Mouse (Mus musculus) C2C12 (cell line): Measurements from ENCODE around the gene Grm7. TPM values are rescaled to one million over a fixed set of nuclear protein-coding genes. Genes with fewer than 3 reads are reported as not detected.

ENCODE experiments used
- H3K27me3 ChIP-seq: one replicate; pipeline ENCODE4 v1.6.1; 2011; ENCODE audit not compliant: control insufficient read depth, insufficient read depth, insufficient read length
- H3K36me3 ChIP-seq: one replicate; pipeline ENCODE4 v1.6.1; 2011; ENCODE audit not compliant: control insufficient read depth, insufficient read depth
- H3K4me3 ChIP-seq: one replicate; pipeline ENCODE4 v1.5.1; 2011; ENCODE audit warnings: mild to moderate bottlenecking, control low read depth; ENCODE audit not compliant: poor library complexity, insufficient read depth, severe bottlenecking
- H3K79me2 ChIP-seq: one replicate; pipeline ENCODE4 v1.6.1; 2011; ENCODE audit not compliant: control insufficient read depth, insufficient read depth
- H3K79me3 ChIP-seq: one replicate; pipeline ENCODE4 v1.6.1; 2011; ENCODE audit warnings: low read depth, control low read depth
- H3ac ChIP-seq: one replicate; pipeline ENCODE3; 2011; ENCODE audit warnings: low read depth; ENCODE audit not compliant: control insufficient read depth, insufficient read length
- CEBPB ChIP-seq: IDR thresholded peaks from one replicate; pipeline ENCODE4 v1.6.1; 2011; ENCODE audit warnings: low read depth, mild to moderate bottlenecking, control low read depth, moderate library complexity
- CTCF ChIP-seq: IDR thresholded peaks from one replicate; pipeline ENCODE4 v1.5.1; 2011; ENCODE audit not compliant: control insufficient read depth, insufficient read depth, insufficient read length
- FOSL1 ChIP-seq: IDR thresholded peaks from one replicate; pipeline ENCODE4 v1.8.0; 2011; ENCODE audit warnings: mild to moderate bottlenecking, low read length; ENCODE audit not compliant: poor library complexity, insufficient read depth, severe bottlenecking
- MAX ChIP-seq: IDR thresholded peaks from one replicate; pipeline ENCODE4 v1.6.1; 2011; ENCODE audit warnings: mild to moderate bottlenecking, control low read depth
- MYOD1 ChIP-seq: IDR thresholded peaks from one replicate; pipeline ENCODE4 v1.6.1; 2011; ENCODE audit warnings: low read depth; ENCODE audit not compliant: control insufficient read depth, insufficient read length
- MYOG ChIP-seq: IDR thresholded peaks from one replicate; pipeline ENCODE4 v1.6.1; 2011; ENCODE audit not compliant: control insufficient read depth, insufficient read length; ENCODE audit errors: extremely low read depth
- USF1 ChIP-seq: IDR thresholded peaks from one replicate; pipeline ENCODE4 v1.6.1; 2011; ENCODE audit warnings: low read depth, mild to moderate bottlenecking, control low read depth, moderate library complexity
- polyA plus RNA-seq: library from polyadenylated mRNA; unstranded; fragments of >200 nt; fragmentation: generic; extraction: Trizol; gene quantifications from one replicate; pipeline ENCODE4 v1.2.1, GENCODE M21; 2012; ENCODE audit warnings: missing spikeins

Grm7 gene
- polyA plus RNA-seq, 1 experiment: 0.78 TPM

- no peak overlapping the region for H3ac ChIP-seq
- no peaks in the 10 kb centered on the region for H3K27me3 ChIP-seq
- no peak overlapping the region for H3K4me3 ChIP-seq
- TF ChIP-seq MYOG: no peak
- TF ChIP-seq MYOD1: no peak
- no peak for TF ChIP-seq USF1
- no peak for TF ChIP-seq CEBPB
- TF ChIP-seq CTCF: no peak
- TF ChIP-seq FOSL1: no peak
- no peak for TF ChIP-seq MAX
- no peaks in the 10 kb centered on the region for H3K79me3 ChIP-seq
- no peaks in the 10 kb centered on the region for H3K79me2 ChIP-seq
- no peaks in the 10 kb centered on the region for H3K36me3 ChIP-seq
Measured at GRCm38 (mm10) chr6:111571471-111572088, 926.2 kb downstream of the Grm7 start.

DNA sequence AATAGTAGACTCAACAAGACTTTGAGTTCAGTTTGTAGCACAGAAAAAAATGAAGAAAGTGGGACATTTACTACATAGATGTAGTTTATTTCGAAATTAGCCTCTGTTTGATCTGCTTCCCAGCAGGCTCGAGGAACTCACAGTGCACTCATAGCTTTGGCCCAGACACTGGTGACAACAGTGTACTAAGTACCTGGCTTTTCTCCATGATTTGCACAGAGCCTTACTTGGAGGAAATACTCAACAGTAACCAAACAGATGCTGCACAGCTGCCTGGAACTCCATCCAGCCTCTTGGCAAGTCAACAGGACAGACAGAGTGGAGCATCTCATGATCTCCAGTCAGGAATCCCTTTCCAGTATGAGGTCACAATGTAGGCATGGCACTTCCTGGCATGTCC is 939.5 kb downstream of the Grm7 start:
- no peak for TF ChIP-seq CTCF
- Histone ChIP-seq H3ac (no peak overlapping the region), H3K36me3 (no peaks in the 10 kb centered on the region), H3K79me3 (no peaks in the 10 kb centered on the region), H3K27me3 (no peaks in the 10 kb centered on the region), H3K79me2 (no peaks in the 10 kb centered on the region), H3K4me3 (no peak overlapping the region)

GRCm38 (mm10) chr6:111587572-111587971 is 942.2 kb downstream of the Grm7 start:
- Histone ChIP-seq H3K79me3 (no peaks in the 10 kb centered on the region), H3K4me3 (no peak overlapping the region), H3K27me3 (no peaks in the 10 kb centered on the region), H3K79me2 (no peaks in the 10 kb centered on the region), H3ac (no peak overlapping the region), H3K36me3 (no peaks in the 10 kb centered on the region)
- TF ChIP-seq CEBPB: no peak
- no peak for TF ChIP-seq CTCF
- no peak for TF ChIP-seq MAX
- no peak for TF ChIP-seq MYOG
- TF ChIP-seq USF1: no peak

DNA sequence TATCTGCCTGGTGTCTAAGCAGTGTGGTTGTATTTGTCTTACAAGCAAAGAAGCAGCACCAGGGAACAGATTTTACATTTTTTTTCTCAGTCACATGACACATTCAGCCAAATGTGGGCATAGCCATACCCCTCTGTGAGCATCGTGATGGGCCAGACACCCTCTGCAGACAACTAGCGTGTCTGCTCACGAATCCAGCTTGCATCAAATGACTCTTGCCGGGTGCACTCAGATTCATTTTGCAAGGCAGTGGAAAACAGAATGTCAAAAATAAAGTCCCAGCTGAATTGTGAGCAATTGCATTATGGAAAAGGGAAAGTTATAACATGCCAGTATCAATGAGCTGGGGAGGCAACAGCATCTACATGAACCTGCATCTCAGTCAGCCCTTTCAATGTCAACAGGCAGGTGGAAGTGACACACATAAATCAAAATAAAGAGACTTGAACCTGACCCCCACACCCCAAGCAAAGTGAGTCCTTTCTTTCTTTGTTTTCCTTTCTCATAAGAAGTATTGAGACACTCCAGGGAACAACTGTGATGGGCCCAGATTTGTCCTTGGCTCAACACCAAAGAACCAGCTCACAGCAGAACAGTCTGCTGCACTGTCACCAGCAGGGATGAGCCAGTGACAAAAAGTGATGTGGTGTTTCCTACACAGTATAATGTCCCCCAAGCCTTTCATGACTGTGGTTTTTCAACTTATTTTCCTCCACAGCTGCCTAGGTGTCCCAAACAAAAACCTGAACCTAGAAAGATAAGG is 956.7 kb downstream of the Grm7 start:
- Histone ChIP-seq H3K36me3 (no peaks in the 10 kb centered on the region), H3K27me3 (no peaks in the 10 kb centered on the region), H3ac (no peak overlapping the region), H3K4me3 (no peak overlapping the region), H3K79me2 (no peaks in the 10 kb centered on the region), H3K79me3 (no peaks in the 10 kb centered on the region)
- no peak for TF ChIP-seq MYOG
- no peak for TF ChIP-seq CEBPB
- TF ChIP-seq CTCF: no peak
- TF ChIP-seq MYOD1: no peak
- no peak for TF ChIP-seq FOSL1
- no peak for TF ChIP-seq MAX
- TF ChIP-seq USF1: no peak

GRCm38 (mm10) chr6:111610396-111610795 is 965.0 kb downstream of the Grm7 start:
- Histone ChIP-seq H3K36me3 (no peaks in the 10 kb centered on the region), H3K4me3 (no peak overlapping the region), H3ac (no peak overlapping the region), H3K79me3 (no peaks in the 10 kb centered on the region), H3K79me2 (no peaks in the 10 kb centered on the region), H3K27me3 (no peaks in the 10 kb centered on the region)
- TF ChIP-seq FOSL1 (no peak), USF1 (no peak), CTCF (no peak), MYOD1 (no peak), MYOG (no peak), CEBPB (no peak), MAX (no peak)

DNA sequence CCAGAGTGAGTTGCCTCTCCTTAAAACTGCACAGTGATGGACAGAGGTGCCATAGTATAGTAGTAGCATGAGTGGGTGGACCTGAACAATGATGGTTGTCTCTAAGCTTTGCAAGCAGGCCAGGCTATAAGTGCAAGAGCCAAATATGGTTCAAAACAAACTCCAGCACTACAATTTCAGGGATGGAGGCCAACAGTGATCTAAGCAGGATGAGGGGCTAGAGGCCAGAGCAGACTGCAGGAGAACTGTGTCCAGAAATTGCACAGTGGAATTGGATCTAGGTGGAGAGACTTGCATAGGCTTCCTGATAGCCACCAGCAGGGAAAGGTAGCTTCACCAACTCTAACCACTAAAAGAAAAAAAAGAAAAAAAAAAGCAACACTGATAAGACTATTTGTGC is 968.5 kb downstream of the Grm7 start:
- Histone ChIP-seq H3K79me3 (no peaks in the 10 kb centered on the region), H3K36me3 (no peaks in the 10 kb centered on the region), H3ac (no peak overlapping the region), H3K4me3 (no peak overlapping the region), H3K27me3 (no peaks in the 10 kb centered on the region), H3K79me2 (no peaks in the 10 kb centered on the region)
- TF ChIP-seq MYOG (no peak), USF1 (no peak), CEBPB (no peak), MAX (no peak), FOSL1 (no peak)
